Mouse (Mus musculus) midbrain, embryonic 10.5 days (tissue): ENCODE measurements at regions not wholly inside any gene's neighbourhood (a gene's known extent, or its start where the extent isn't known, plus 50 kb on each side); places are given as distances from the start of the nearest gene placed in this dataset.

Experiments used
- DNase-seq: peaks from one replicate; pipeline ENCODE4 v3.0.0-alpha.2; 2017; ENCODE audit warnings: low spot score
- H3K27ac ChIP-seq: fragments of 300-500 bp; sonication (generic); replicated peaks from 2 replicates; pipeline ENCODE4 v1.5.1; 2016; ENCODE audit warnings: mild to moderate bottlenecking
- H3K27me3 ChIP-seq: fragments of 300-500 bp; sonication (generic); 2 replicates; pipeline ENCODE4 v1.6.1; 2016; ENCODE audit warnings: low read depth, mild to moderate bottlenecking; ENCODE audit not compliant: poor library complexity, severe bottlenecking
- H3K36me3 ChIP-seq: fragments of 300-500 bp; sonication (generic); 2 replicates; pipeline ENCODE4 v1.6.1; 2016; ENCODE audit warnings: mild to moderate bottlenecking, moderate library complexity
- H3K4me1 ChIP-seq: fragments of 300-500 bp; sonication (generic); 2 replicates; pipeline ENCODE4 v1.6.1; 2016
- H3K4me3 ChIP-seq: fragments of 300-500 bp; sonication (generic); 2 replicates; pipeline ENCODE4 v1.5.1; 2016; ENCODE audit warnings: mild to moderate bottlenecking, moderate library complexity
- H3K9me3 ChIP-seq: fragments of 300-500 bp; sonication (generic); replicated peaks from 2 replicates; pipeline ENCODE4 v1.6.1; 2016; ENCODE audit warnings: mild to moderate bottlenecking
- WGBS: fragments of 180-500 bp; shearing (Covaris S2); methylation state at CpG from one replicate; pipeline ENCODE4 v1.1.7; 2016; 5-methylcytosine and 5-hydroxymethylcytosine counted together

GRCm38 (mm10) chr19:21052771-21053170, 98.8 kb upstream of the Tmc1 start:
- Histone ChIP-seq H3K4me1 (peaks cover 6% of the 10 kb centered on the region; the same call in 1 of the 2 replicates), H3K27me3 (no peaks in the 10 kb centered on the region), H3K9me3 (no peaks in the 10 kb centered on the region), H3K27ac (no peak overlapping the region), H3K36me3 (no peaks in the 10 kb centered on the region), H3K4me3 (no peak overlapping the region)
- DNase-seq = no peak
- 87% methylated on average over 3 of the region's 3 CpGs for WGBS

GRCm38 (mm10) chr19:21051872-21052271, 97.9 kb upstream of the Tmc1 start:
- DNase-seq = no peak
- H3K27ac ChIP-seq = 0 out of 2 replicates have a peak overlapping the region, but pooled peaks have one; percentile 5
- no peak overlapping the region for H3K4me3 ChIP-seq
- H3K9me3 ChIP-seq = no peaks in the 10 kb centered on the region
- 84% methylated on average over 4 of the region's 4 CpGs for WGBS
- peaks cover 6% of the 10 kb centered on the region; the same call in 1 of the 2 replicates for H3K4me1 ChIP-seq
- H3K27me3 ChIP-seq = no peaks in the 10 kb centered on the region
- no peaks in the 10 kb centered on the region for H3K36me3 ChIP-seq

GRCm38 (mm10) chr19:21050994-21051721, 97.2 kb upstream of the Tmc1 start:
- 87% methylated on average over 9 of the region's 9 CpGs for WGBS
- Histone ChIP-seq H3K27ac (no peak overlapping the region), H3K4me3 (no peak overlapping the region)

GRCm38 (mm10) chr19:21049301-21049700, 95.3 kb upstream of the Tmc1 start:
- no peak overlapping the region for H3K27ac ChIP-seq
- peaks cover 6% of the 10 kb centered on the region; the same call in 1 of the 2 replicates for H3K4me1 ChIP-seq
- no peaks in the 10 kb centered on the region for H3K36me3 ChIP-seq
- no peaks in the 10 kb centered on the region for H3K27me3 ChIP-seq
- no peak overlapping the region for H3K4me3 ChIP-seq
- H3K9me3 ChIP-seq = no peaks in the 10 kb centered on the region
- no peak for DNase-seq

More at GRCm38 (mm10) chr19:21050994-21051721, 97.2 kb upstream of the Tmc1 start:
- no peak for DNase-seq
- no peaks in the 10 kb centered on the region for H3K27me3 ChIP-seq
- peaks cover 6% of the 10 kb centered on the region; the same call in 1 of the 2 replicates for H3K4me1 ChIP-seq
- no peaks in the 10 kb centered on the region for H3K36me3 ChIP-seq
- no peaks in the 10 kb centered on the region for H3K9me3 ChIP-seq

GRCm38 (mm10) chr19:21045565-21045964, 91.6 kb upstream of the Tmc1 start:
- H3K36me3 ChIP-seq = no peaks in the 10 kb centered on the region
- H3K9me3 ChIP-seq = 0 out of 2 replicates have a peak, but pooled peaks cover 9% of the 10 kb centered on the region
- WGBS = 94% methylated on average over 12 of the region's 12 CpGs
- H3K4me1 ChIP-seq = peaks cover 12% of the 10 kb centered on the region
- no peaks in the 10 kb centered on the region for H3K27me3 ChIP-seq
- no peak overlapping the region for H3K27ac ChIP-seq
- no peak for DNase-seq
- no peak overlapping the region for H3K4me3 ChIP-seq

GRCm38 (mm10) chr19:21043958-21044357, 90.0 kb upstream of the Tmc1 start:
- Histone ChIP-seq H3K4me1 (peaks cover 26% of the 10 kb centered on the region), H3K27me3 (no peaks in the 10 kb centered on the region), H3K4me3 (no peak overlapping the region), H3K9me3 (0 out of 2 replicates have a peak, but pooled peaks cover 9% of the 10 kb centered on the region), H3K27ac (no peak overlapping the region), H3K36me3 (no peaks in the 10 kb centered on the region)
- 94% methylated on average over 4 of the region's 4 CpGs for WGBS
- DNase-seq = no peak

GRCm38 (mm10) chr19:21042536-21042935, 88.5 kb upstream of the Tmc1 start:
- H3K36me3 ChIP-seq = no peaks in the 10 kb centered on the region
- 0 out of 2 replicates have a peak overlapping the region, but pooled peaks have one; percentile 28 for H3K27ac ChIP-seq
- no peak overlapping the region for H3K4me3 ChIP-seq
- H3K4me1 ChIP-seq = peaks cover 31% of the 10 kb centered on the region
- WGBS = 85% methylated on average over 3 of the region's 3 CpGs
- no peak for DNase-seq
- no peaks in the 10 kb centered on the region for H3K27me3 ChIP-seq
- 0 out of 2 replicates have a peak, but pooled peaks cover 9% of the 10 kb centered on the region for H3K9me3 ChIP-seq

GRCm38 (mm10) chr19:21037448-21038077, 83.6 kb upstream of the Tmc1 start:
- H3K4me3 ChIP-seq = no peak overlapping the region
- peaks cover 45% of the 10 kb centered on the region for H3K4me1 ChIP-seq
- peak; percentile 45 for DNase-seq
- H3K27me3 ChIP-seq = no peaks in the 10 kb centered on the region
- H3K9me3 ChIP-seq = no peaks in the 10 kb centered on the region
- WGBS = 54% methylated on average over 10 of the region's 10 CpGs
- peak overlapping the region; percentile 76 for H3K27ac ChIP-seq
- H3K36me3 ChIP-seq = no peaks in the 10 kb centered on the region

- 68% methylated on average over 14 of the region's 14 CpGs for WGBS
- no peaks in the 10 kb centered on the region for H3K36me3 ChIP-seq
- no peak overlapping the region for H3K4me3 ChIP-seq
- no peaks in the 10 kb centered on the region for H3K9me3 ChIP-seq
- no peaks in the 10 kb centered on the region for H3K27me3 ChIP-seq
- DNase-seq = no peak
- peak overlapping the region; percentile 76 for H3K27ac ChIP-seq
- peaks cover 42% of the 10 kb centered on the region for H3K4me1 ChIP-seq
These were observed 82.8 kb upstream of the Tmc1 start for GRCm38 (mm10) chr19:21036507-21037425.

- Histone ChIP-seq H3K4me1 (peaks cover 32% of the 10 kb centered on the region), H3K27me3 (no peaks in the 10 kb centered on the region), H3K4me3 (no peak overlapping the region), H3K9me3 (no peaks in the 10 kb centered on the region), H3K27ac (no peak overlapping the region), H3K36me3 (no peaks in the 10 kb centered on the region)
- no peak for DNase-seq
- WGBS = 83% methylated on average over 4 of the region's 4 CpGs
These were observed 81.5 kb upstream of the Tmc1 start for GRCm38 (mm10) chr19:21035505-21035904.

GRCm38 (mm10) chr19:21033991-21034390, 80.0 kb upstream of the Tmc1 start:
- Histone ChIP-seq H3K27ac (no peak overlapping the region), H3K4me3 (no peak overlapping the region), H3K27me3 (no peaks in the 10 kb centered on the region), H3K9me3 (no peaks in the 10 kb centered on the region), H3K4me1 (peaks cover 20% of the 10 kb centered on the region), H3K36me3 (no peaks in the 10 kb centered on the region)
- no peak for DNase-seq
- WGBS = 92% methylated on average over 3 of the region's 3 CpGs

GRCm38 (mm10) chr19:21032558-21032957, 78.6 kb upstream of the Tmc1 start:
- Histone ChIP-seq H3K4me3 (no peak overlapping the region), H3K4me1 (peaks cover 14% of the 10 kb centered on the region), H3K9me3 (no peaks in the 10 kb centered on the region), H3K27ac (no peak overlapping the region), H3K36me3 (no peaks in the 10 kb centered on the region), H3K27me3 (no peaks in the 10 kb centered on the region)
- WGBS = 84% methylated on average over 2 of the region's 2 CpGs
- DNase-seq = no peak
